Mouse (Mus musculus): ENCODE measurements around the gene Trp53bp2. TPM values are rescaled to one million over a fixed set of nuclear protein-coding genes. Genes with fewer than 3 reads are reported as not detected.

Gene Trp53bp2
- polyA plus RNA-seq (2015; fragmentation: Nextera tagmentation; extraction: Ambion mirVana) = 12.2 and 12.7 TPM in 2 replicates

GRCm38 (mm10) chr1:182408684-182409327, at the start of gene Trp53bp2:
Gene Trp53bp2, plus strand, starts transcription at chr1:182409172.
- peaks cover 47% of the 10 kb centered on the region for H3K4me1 ChIP-seq
- H3K27me3 ChIP-seq (replicated peaks) = no peaks in the 10 kb centered on the region
- H3K9ac ChIP-seq = peak within 1 kb of the TSS; percentile 98
- under 1% methylated on average over 70 of the region's 71 CpGs for WGBS
- peak within 1 kb of the TSS; percentile 86 for H3K4me3 ChIP-seq
- ATAC-seq (ENCODE audit: extremely low read depth, insufficient number of reproducible peaks, low FRiP score, low TSS enrichment) = peak; percentile 98
- H3K9me3 ChIP-seq = no peaks in the 10 kb centered on the region
- H3K27ac ChIP-seq (replicated peaks) = peak within 1 kb of the TSS; percentile 94
- H3K36me3 ChIP-seq = no peaks in the 10 kb centered on the region
- peak within 1 kb of the TSS; percentile 87 for H3K4me2 ChIP-seq

GRCm38 (mm10) chr1:182362703-182363102, 46.3 kb upstream of the Trp53bp2 start:
- H3K36me3 ChIP-seq = no peaks in the 10 kb centered on the region
- H3K9ac ChIP-seq = no peak overlapping the region
- peaks cover 4% of the 10 kb centered on the region; the same call in 1 of the 2 replicates for H3K27me3 ChIP-seq (replicated peaks)
- H3K4me1 ChIP-seq = no peaks in the 10 kb centered on the region
- no peak overlapping the region for H3K4me2 ChIP-seq
- WGBS = 82% methylated on average over 5 of the region's 5 CpGs
- H3K4me3 ChIP-seq = no peak overlapping the region
- no peaks in the 10 kb centered on the region for H3K9me3 ChIP-seq
- ATAC-seq (ENCODE audit: extremely low read depth, insufficient number of reproducible peaks, low FRiP score, low TSS enrichment) = no peak
- H3K27ac ChIP-seq (replicated peaks) = no peak overlapping the region

- no peak overlapping the region for H3K9ac ChIP-seq
- no peaks in the 10 kb centered on the region for H3K36me3 ChIP-seq
- 66% methylated on average over 12 of the region's 12 CpGs for WGBS
- H3K9me3 ChIP-seq = no peaks in the 10 kb centered on the region
- no peak for ATAC-seq (ENCODE audit: extremely low read depth, insufficient number of reproducible peaks, low FRiP score, low TSS enrichment)
- H3K4me3 ChIP-seq = no peak overlapping the region
- H3K4me2 ChIP-seq = no peak overlapping the region
- no peaks in the 10 kb centered on the region for H3K4me1 ChIP-seq
- H3K27me3 ChIP-seq (replicated peaks) = peaks cover 5% of the 10 kb centered on the region; the same call in 1 of the 2 replicates
- H3K27ac ChIP-seq (replicated peaks) = no peak overlapping the region
Observed at GRCm38 (mm10) chr1:182363683-182364404, 45.1 kb upstream of the Trp53bp2 start.

- WGBS = 70% methylated on average over 7 of the region's 7 CpGs
- no peak for ATAC-seq (ENCODE audit: extremely low read depth, insufficient number of reproducible peaks, low FRiP score, low TSS enrichment)
- no peak overlapping the region for H3K9ac ChIP-seq
Observed at GRCm38 (mm10) chr1:182368309-182368708, 40.7 kb upstream of the Trp53bp2 start.

GRCm38 (mm10) chr1:182368782-182369181, 40.2 kb upstream of the Trp53bp2 start:
- Histone ChIP-seq H3K4me1 (peaks cover 4% of the 10 kb centered on the region; the same call in 1 of the 2 replicates), H3K9me3 (no peaks in the 10 kb centered on the region), H3K9ac (no peak overlapping the region), H3K36me3 (no peaks in the 10 kb centered on the region), H3K27me3 (replicated peaks) (peaks cover 8% of the 10 kb centered on the region; the same call in 1 of the 2 replicates), H3K4me2 (no peak overlapping the region), H3K27ac (replicated peaks) (no peak overlapping the region), H3K4me3 (no peak overlapping the region)
- WGBS = 64% methylated on average over 8 of the region's 8 CpGs
- no peak for ATAC-seq (ENCODE audit: extremely low read depth, insufficient number of reproducible peaks, low FRiP score, low TSS enrichment)

More at GRCm38 (mm10) chr1:182368309-182368708, 40.7 kb upstream of the Trp53bp2 start:
- H3K4me3 ChIP-seq = no peak overlapping the region
- H3K36me3 ChIP-seq = no peaks in the 10 kb centered on the region
- H3K4me2 ChIP-seq = no peak overlapping the region
- H3K27me3 ChIP-seq (replicated peaks) = peaks cover 5% of the 10 kb centered on the region; the same call in 1 of the 2 replicates
- H3K9me3 ChIP-seq = no peaks in the 10 kb centered on the region
- peaks cover 4% of the 10 kb centered on the region; the same call in 1 of the 2 replicates for H3K4me1 ChIP-seq
- H3K27ac ChIP-seq (replicated peaks) = no peak overlapping the region

GRCm38 (mm10) chr1:182369435-182369834, 39.5 kb upstream of the Trp53bp2 start:
- H3K36me3 ChIP-seq = no peaks in the 10 kb centered on the region
- WGBS = 64% methylated on average over 4 of the region's 4 CpGs

GRCm38 (mm10) chr1:182371891-182372290, 37.1 kb upstream of the Trp53bp2 start:
- no peak overlapping the region for H3K9ac ChIP-seq
- 46% methylated on average over 8 of the region's 8 CpGs for WGBS

More at GRCm38 (mm10) chr1:182369435-182369834, 39.5 kb upstream of the Trp53bp2 start:
- Histone ChIP-seq H3K4me1 (peaks cover 4% of the 10 kb centered on the region; the same call in 1 of the 2 replicates), H3K27me3 (replicated peaks) (peaks cover 13% of the 10 kb centered on the region; the same call in 1 of the 2 replicates), H3K9ac (no peak overlapping the region), H3K27ac (replicated peaks) (no peak overlapping the region), H3K4me3 (no peak overlapping the region), H3K4me2 (no peak overlapping the region), H3K9me3 (no peaks in the 10 kb centered on the region)
- no peak for ATAC-seq (ENCODE audit: extremely low read depth, insufficient number of reproducible peaks, low FRiP score, low TSS enrichment)

GRCm38 (mm10) chr1:182376221-182376620, 32.8 kb upstream of the Trp53bp2 start:
- H3K4me2 ChIP-seq = no peak overlapping the region
- no peak overlapping the region for H3K9ac ChIP-seq
- H3K27ac ChIP-seq (replicated peaks) = no peak overlapping the region
- no peaks in the 10 kb centered on the region for H3K9me3 ChIP-seq
- peaks cover 4% of the 10 kb centered on the region; the same call in 1 of the 2 replicates for H3K4me1 ChIP-seq
- no peak overlapping the region for H3K4me3 ChIP-seq
- no peaks in the 10 kb centered on the region for H3K36me3 ChIP-seq
- ATAC-seq (ENCODE audit: extremely low read depth, insufficient number of reproducible peaks, low FRiP score, low TSS enrichment) = no peak; the same call in 1 of the 2 replicates
- peaks cover 19% of the 10 kb centered on the region for H3K27me3 ChIP-seq (replicated peaks)
- 33% methylated on average over 8 of the region's 8 CpGs for WGBS

More at GRCm38 (mm10) chr1:182371891-182372290, 37.1 kb upstream of the Trp53bp2 start:
- no peaks in the 10 kb centered on the region for H3K36me3 ChIP-seq
- no peaks in the 10 kb centered on the region for H3K9me3 ChIP-seq
- no peak overlapping the region for H3K27ac ChIP-seq (replicated peaks)
- H3K4me3 ChIP-seq = no peak overlapping the region
- no peak overlapping the region for H3K4me2 ChIP-seq
- H3K4me1 ChIP-seq = peaks cover 4% of the 10 kb centered on the region; the same call in 1 of the 2 replicates
- peaks cover 24% of the 10 kb centered on the region for H3K27me3 ChIP-seq (replicated peaks)
- ATAC-seq (ENCODE audit: extremely low read depth, insufficient number of reproducible peaks, low FRiP score, low TSS enrichment) = no peak

GRCm38 (mm10) chr1:182376826-182377225, 32.1 kb upstream of the Trp53bp2 start:
- no peak overlapping the region for H3K9ac ChIP-seq
- WGBS = 87% methylated on average over 7 of the region's 7 CpGs

GRCm38 (mm10) chr1:182377519-182377918, 31.5 kb upstream of the Trp53bp2 start:
- Histone ChIP-seq H3K4me2 (no peak overlapping the region), H3K4me3 (no peak overlapping the region), H3K27ac (replicated peaks) (no peak overlapping the region), H3K4me1 (no peaks in the 10 kb centered on the region), H3K9me3 (no peaks in the 10 kb centered on the region; the same call in 1 of the 2 replicates), H3K36me3 (no peaks in the 10 kb centered on the region), H3K27me3 (replicated peaks) (peaks cover 19% of the 10 kb centered on the region), H3K9ac (no peak overlapping the region)
- WGBS = 74% methylated on average over 6 of the region's 6 CpGs
- ATAC-seq (ENCODE audit: extremely low read depth, insufficient number of reproducible peaks, low FRiP score, low TSS enrichment) = no peak

More at GRCm38 (mm10) chr1:182376826-182377225, 32.1 kb upstream of the Trp53bp2 start:
- no peak for ATAC-seq (ENCODE audit: extremely low read depth, insufficient number of reproducible peaks, low FRiP score, low TSS enrichment)
- no peak overlapping the region for H3K4me3 ChIP-seq
- H3K4me2 ChIP-seq = no peak overlapping the region
- no peak overlapping the region for H3K27ac ChIP-seq (replicated peaks)
- H3K4me1 ChIP-seq = peaks cover 2% of the 10 kb centered on the region; the same call in 1 of the 2 replicates
- H3K9me3 ChIP-seq = no peaks in the 10 kb centered on the region; the same call in 1 of the 2 replicates
- peaks cover 19% of the 10 kb centered on the region for H3K27me3 ChIP-seq (replicated peaks)
- H3K36me3 ChIP-seq = no peaks in the 10 kb centered on the region

GRCm38 (mm10) chr1:182378205-182378835, 30.7 kb upstream of the Trp53bp2 start:
- Histone ChIP-seq H3K4me1 (no peaks in the 10 kb centered on the region), H3K27ac (replicated peaks) (no peak overlapping the region), H3K4me3 (no peak overlapping the region), H3K36me3 (no peaks in the 10 kb centered on the region), H3K27me3 (replicated peaks) (peaks cover 19% of the 10 kb centered on the region), H3K9ac (no peak overlapping the region), H3K9me3 (no peaks in the 10 kb centered on the region; the same call in 1 of the 2 replicates), H3K4me2 (no peak overlapping the region)
- no peak for ATAC-seq (ENCODE audit: extremely low read depth, insufficient number of reproducible peaks, low FRiP score, low TSS enrichment)
- 54% methylated on average over 11 of the region's 11 CpGs for WGBS

Data from heart, embryonic 13.5 days (tissue).